Mouse (Mus musculus): ENCODE data around the gene Zfp85. TPM values are rescaled to one million over a fixed set of nuclear protein-coding genes. Genes with fewer than 3 reads are reported as not detected.

Zfp85 gene
- total and polyA plus RNA-seq, 3 experiments, result 2.7 to 6.4 (median 3.0) TPM

GRCm38 (mm10) chr13:67779265-67780221 is 24.5 kb upstream of the Zfp85 start, which contains the start of gene Zfp493:
TSS of gene Zfp493 (plus strand) at chr13:67779693.
- TF ChIP-seq NELFE (IDR thresholded peaks at IDR 0.05; ENCODE audit: low read depth, low read length), result no peak
- TF ChIP-seq EP300 (IDR thresholded peaks at IDR 0.05; ENCODE audit: low read length), result no peak
- TF ChIP-seq POLR2A (IDR thresholded peaks at IDR 0.05; ENCODE audit: low read depth, low read length), result no peak
- no peak for TF ChIP-seq CHD2 (IDR thresholded peaks at IDR 0.05; ENCODE audit: low read length)
- TF ChIP-seq ZC3H11A (IDR thresholded peaks at IDR 0.05; ENCODE audit: low read depth, low read length), result no peak
- no peak for TF ChIP-seq UBTF (IDR thresholded peaks at IDR 0.05; ENCODE audit: low read depth, low read length)
- no peak for TF ChIP-seq SIN3A (IDR thresholded peaks at IDR 0.05; ENCODE audit: low read length)
- TF ChIP-seq E2F4 (IDR thresholded peaks at IDR 0.05; ENCODE audit: insufficient replicate concordance, low read depth, low read length), result no peak
- no peak for TF ChIP-seq HCFC1 (IDR thresholded peaks at IDR 0.05; ENCODE audit: low read depth, low read length)
- no peak for TF ChIP-seq TBP (conservative IDR thresholded peaks at IDR 0.05; ENCODE audit: low read depth, low read length)
- no peak for TF ChIP-seq IRF4 (IDR thresholded peaks at IDR 0.05; ENCODE audit: low read depth, low read length)
- no peak for TF ChIP-seq MXI1 (IDR thresholded peaks at IDR 0.05; ENCODE audit: low read depth, low read length)
- no peak for TF ChIP-seq SMC3 (IDR thresholded peaks at IDR 0.05; ENCODE audit: low read depth, low read length)
- no peaks in the 10 kb centered on the region for H3K4me1 ChIP-seq (ENCODE audit: control insufficient read depth in 1 of 2, insufficient read depth in 2 of 2)
- peaks cover 5% of the 10 kb centered on the region for H3K9me3 ChIP-seq (replicated peaks; ENCODE audit: low read length)
- H3K4me2 ChIP-seq (ENCODE audit: insufficient read depth, low read depth, poor library complexity, severe bottlenecking), result no peak within 1 kb of the TSS
- dilution Hi-C loops (cut with MboI; ENCODE audit: extremely low pct_ligation_motif_present, extremely low pct_unique_long_range_greater_than_20kb, low sequenced_read_pairs) (no loop called here), in situ Hi-C loops (cut with MboI; ENCODE audit: low pct_ligation_motif_present, low pct_unique_long_range_greater_than_20kb, low sequenced_read_pairs) (no loop called here)
- no peaks in the 10 kb centered on the region for H3K36me3 ChIP-seq (replicated peaks in 1 of 2; ENCODE audit: control insufficient read depth in 1 of 2, insufficient read depth in 1 of 2, low read length in 1 of 2)
- H3K79me2 ChIP-seq (replicated peaks; ENCODE audit: control insufficient read depth, extremely low read depth, insufficient read depth, poor library complexity, severe bottlenecking), result no peaks in the 10 kb centered on the region
- peaks cover 4% of the 10 kb centered on the region for H3K27me3 ChIP-seq (replicated peaks)
- no peak for DNase-seq (ENCODE audit: extremely low read depth)
- no peak within 1 kb of the TSS for H3K27ac ChIP-seq (ENCODE audit: insufficient read depth, low read depth)
- H3K9ac ChIP-seq (ENCODE audit: insufficient read depth, low read depth), result no peak within 1 kb of the TSS
- no peak within 1 kb of the TSS for H3K4me3 ChIP-seq (replicated peaks in 1 of 3; ENCODE audit: low read depth in 2 of 3, low read length in 2 of 3, poor library complexity in 1 of 3)

DNA sequence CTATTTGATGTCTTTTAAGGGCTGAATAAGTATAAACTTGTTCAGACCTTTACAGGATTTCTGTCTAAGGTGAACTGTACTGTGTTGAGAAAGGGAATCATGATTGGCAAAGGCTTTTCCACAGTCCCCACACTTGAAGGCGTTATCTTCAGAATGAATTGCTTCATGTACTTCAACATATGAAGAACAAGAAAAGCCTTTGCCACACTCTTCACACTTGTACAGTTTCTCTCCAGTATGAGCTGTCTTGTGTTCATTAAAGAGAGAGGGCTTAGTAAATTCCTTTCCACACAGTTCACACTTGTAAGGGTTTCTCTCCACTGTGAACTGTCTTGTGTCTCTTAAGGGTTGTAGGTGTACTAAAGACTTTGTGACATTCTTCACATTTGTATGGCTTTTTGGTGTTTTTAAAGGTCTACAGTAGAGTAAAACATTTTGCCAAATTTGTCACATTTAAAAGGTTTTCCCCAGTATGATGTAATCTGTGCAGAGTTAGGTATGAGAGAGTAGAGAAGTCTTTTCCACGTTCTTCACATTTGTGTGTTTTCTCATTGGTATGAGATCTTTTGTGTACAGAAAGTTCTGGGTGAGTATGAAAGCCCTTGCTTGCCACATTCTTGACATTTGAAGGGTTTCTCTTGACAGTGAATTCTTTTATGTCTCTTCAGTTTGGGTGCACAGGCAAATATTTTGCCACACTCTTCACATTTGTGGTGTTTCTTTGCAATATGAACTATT is 8.2 kb upstream of the Zfp85 start:
- in situ Hi-C loops (cut with MboI; ENCODE audit: low pct_ligation_motif_present, low pct_unique_long_range_greater_than_20kb, low sequenced_read_pairs) (no loop called here), dilution Hi-C loops (cut with MboI; ENCODE audit: extremely low pct_ligation_motif_present, extremely low pct_unique_long_range_greater_than_20kb, low sequenced_read_pairs) (no loop called here)

More for the DNA sequence above, 8.2 kb upstream of the Zfp85 start:
- no peak for DNase-seq (ENCODE audit: extremely low read depth)
- no peaks in the 10 kb centered on the region for H3K9me3 ChIP-seq (replicated peaks; ENCODE audit: low read length)
- no peak overlapping the region for H3K4me3 ChIP-seq (replicated peaks in 1 of 3; ENCODE audit: low read depth in 2 of 3, low read length in 2 of 3, poor library complexity in 1 of 3)
- TF ChIP-seq ZKSCAN1 (IDR thresholded peaks at IDR 0.05; ENCODE audit: borderline replicate concordance, low read depth, low read length) (no peak), ZC3H11A (IDR thresholded peaks at IDR 0.05; ENCODE audit: low read depth, low read length) (no peak), NELFE (IDR thresholded peaks at IDR 0.05; ENCODE audit: low read depth, low read length) (no peak), HCFC1 (IDR thresholded peaks at IDR 0.05; ENCODE audit: low read depth, low read length) (no peak), SMC3 (IDR thresholded peaks at IDR 0.05; ENCODE audit: low read depth, low read length) (no peak), MXI1 (IDR thresholded peaks at IDR 0.05; ENCODE audit: low read depth, low read length) (no peak), TCF12 (IDR thresholded peaks at IDR 0.05; ENCODE audit: low read depth, low read length) (no peak), CHD2 (IDR thresholded peaks at IDR 0.05; ENCODE audit: low read length) (no peak), JUN (IDR thresholded peaks at IDR 0.05; ENCODE audit: insufficient read depth, low read depth, low read length) (no peak), E2F4 (IDR thresholded peaks at IDR 0.05; ENCODE audit: insufficient replicate concordance, low read depth, low read length) (no peak), NRF1 (IDR thresholded peaks at IDR 0.05; ENCODE audit: low read depth, low read length) (no peak)
- H3K27ac ChIP-seq (ENCODE audit: insufficient read depth, low read depth), result no peak overlapping the region
- no peaks in the 10 kb centered on the region for H3K36me3 ChIP-seq (replicated peaks in 1 of 2; ENCODE audit: control insufficient read depth in 1 of 2, insufficient read depth in 1 of 2, low read length in 1 of 2)
- H3K79me2 ChIP-seq (replicated peaks; ENCODE audit: control insufficient read depth, extremely low read depth, insufficient read depth, poor library complexity, severe bottlenecking), result no peaks in the 10 kb centered on the region
- H3K27me3 ChIP-seq (replicated peaks), result peaks cover 7% of the 10 kb centered on the region
- no peak overlapping the region for H3K4me2 ChIP-seq (ENCODE audit: insufficient read depth, low read depth, poor library complexity, severe bottlenecking)
- H3K4me1 ChIP-seq (ENCODE audit: control insufficient read depth in 1 of 2, insufficient read depth in 2 of 2), result no peaks in the 10 kb centered on the region
- H3K9ac ChIP-seq (ENCODE audit: insufficient read depth, low read depth), result no peak overlapping the region

All from CH12.LX (cell line).